Mouse (Mus musculus) CD4-positive, CD25-positive, alpha-beta regulatory T cell, adult 4 months (primary cell): ENCODE results near the gene Insyn1. TPM values are rescaled to one million over a fixed set of nuclear protein-coding genes. Genes with fewer than 3 reads are reported as not detected.

Experiments used
- ATAC-seq: one replicate; pipeline ENCODE4 v1.8.0; 2017
- polyA plus RNA-seq, 2 experiments: library from polyadenylated mRNA; unstranded; fragments of 100-300 nt; shearing (Covaris generic); gene quantifications; one replicate each; pipeline ENCODE4 v1.2.1; 2017

The Insyn1 gene
- polyA plus RNA-seq, 2 experiments from 2014 or later = not detected

DNA sequence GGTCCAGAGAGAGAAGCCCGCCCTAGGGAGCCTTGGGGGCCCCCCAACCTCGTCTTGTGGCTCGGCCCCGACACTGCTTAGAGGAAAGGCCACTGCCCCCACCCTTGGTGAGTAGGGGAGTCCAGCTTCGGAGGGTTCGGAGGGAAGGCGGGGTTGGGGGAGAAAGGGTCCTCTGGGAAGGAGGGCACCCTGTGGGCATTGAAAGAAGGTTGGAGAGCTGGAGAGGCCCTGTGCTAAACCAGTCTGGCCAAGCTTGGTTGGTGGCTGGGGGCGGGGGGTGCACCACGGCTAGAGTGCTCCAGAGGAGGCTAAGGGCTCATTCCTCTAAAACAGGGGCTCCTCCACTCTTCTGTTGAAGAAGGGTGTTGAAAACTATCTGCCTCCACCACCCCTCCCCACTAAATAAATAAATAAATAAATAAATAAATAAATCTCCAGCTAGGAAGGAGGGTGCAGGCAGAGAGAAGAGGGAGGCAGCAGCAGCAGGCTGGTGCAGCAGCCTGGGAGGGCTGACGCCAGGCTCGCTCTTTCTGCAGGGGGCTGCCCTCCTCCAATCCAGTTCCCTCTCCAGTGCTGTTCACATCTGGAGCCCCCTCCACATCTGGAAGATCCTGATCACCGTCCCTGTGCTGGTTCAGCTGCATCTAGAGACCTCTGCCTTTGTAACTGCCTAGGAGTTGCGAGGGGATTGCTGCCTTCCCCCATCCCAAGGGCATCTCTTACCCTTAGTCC, 896 bp downstream of the Insyn1 start:
- ATAC-seq = no peak

DNA sequence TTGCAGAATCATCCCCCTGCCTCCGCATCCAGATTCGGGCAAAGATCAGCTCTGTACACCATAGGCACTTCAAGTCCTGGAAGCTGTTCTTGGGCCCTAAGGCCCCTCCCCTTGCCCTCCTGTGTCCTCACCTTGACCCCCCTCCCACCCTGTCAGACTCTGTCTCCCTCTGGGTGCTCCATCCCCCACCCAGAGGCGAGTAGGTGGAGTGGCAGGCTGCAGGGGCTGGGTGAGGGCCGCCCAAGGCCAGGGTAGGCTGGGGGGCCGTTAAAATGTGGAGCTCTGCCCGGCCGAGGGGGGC, 1.4 kb downstream of the Insyn1 start:
- no peak for ATAC-seq

DNA sequence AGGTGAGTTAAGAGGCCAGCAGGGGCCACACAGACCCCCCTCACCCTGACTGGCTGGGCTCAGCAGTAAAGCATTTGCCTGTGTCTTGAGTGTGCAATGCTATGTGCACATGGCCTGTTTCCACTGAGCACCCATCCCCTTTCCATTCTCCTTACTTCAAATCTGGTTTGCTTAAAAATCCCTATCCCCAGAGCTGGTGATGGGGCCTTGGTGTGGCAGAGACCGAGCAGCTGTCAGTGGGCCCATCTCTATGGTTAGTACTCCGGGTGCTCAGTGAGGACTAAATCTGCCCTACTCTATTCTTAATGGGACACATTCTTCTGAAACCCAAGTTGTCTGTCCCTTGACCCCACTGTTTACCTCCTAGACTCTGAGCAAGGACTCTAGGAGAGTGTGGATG, 2.0 kb downstream of the Insyn1 start:
- no peak for ATAC-seq

DNA sequence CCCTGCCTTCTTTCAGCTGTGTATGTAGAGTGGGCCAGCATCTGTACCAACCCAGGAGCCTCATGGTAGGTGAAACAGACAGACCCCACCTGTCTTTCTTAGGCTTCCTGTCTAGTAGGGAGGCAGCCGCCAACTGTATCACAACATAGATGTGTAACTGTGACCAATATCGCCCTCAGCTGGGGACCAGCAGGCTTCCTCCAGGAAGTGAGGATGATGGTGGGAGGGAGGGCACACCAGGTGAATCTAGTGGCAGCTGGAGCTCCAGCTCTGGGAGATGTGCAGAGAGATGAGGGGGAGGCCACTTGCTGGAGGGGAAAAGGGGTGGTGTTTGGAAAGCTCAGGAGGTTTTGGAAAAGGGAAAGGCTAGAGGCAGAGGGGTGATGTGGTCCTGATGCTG, 6.6 kb downstream of the Insyn1 start:
- no peak for ATAC-seq

DNA sequence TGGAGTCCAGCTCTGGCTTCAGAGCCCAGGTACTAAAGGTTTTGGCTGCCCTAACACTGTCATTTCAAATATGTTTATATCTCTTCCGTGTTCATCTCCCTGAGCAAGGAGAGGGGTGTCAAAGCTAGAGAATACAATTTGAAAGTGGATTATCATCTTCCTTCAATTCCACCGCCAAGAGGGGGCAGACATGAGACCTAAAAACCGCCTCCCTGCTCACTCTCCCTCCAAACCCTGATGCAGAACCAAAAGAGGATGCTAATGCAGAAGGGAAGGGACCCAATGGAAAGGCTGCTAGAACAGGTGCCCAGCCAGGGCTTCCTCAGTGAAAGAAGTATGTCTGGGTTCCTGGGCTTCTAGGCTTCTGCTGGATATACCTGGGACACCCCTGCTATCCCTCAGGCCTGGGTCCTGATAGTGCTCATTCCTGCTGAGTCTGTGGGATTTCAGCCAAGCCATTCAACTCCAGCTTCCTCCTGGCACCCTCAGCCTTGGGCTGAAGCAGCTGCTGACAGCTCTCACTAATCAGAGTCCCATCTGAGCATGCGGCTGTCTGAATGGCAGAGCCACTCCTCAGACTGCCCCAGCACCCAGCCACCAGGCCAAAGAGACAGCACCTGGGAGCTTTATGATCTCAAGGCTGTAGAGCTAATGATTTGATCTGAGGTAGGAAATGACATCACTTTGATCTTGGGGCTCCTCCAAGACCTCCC, 8.2 kb downstream of the Insyn1 start:
- ATAC-seq = no peak

DNA sequence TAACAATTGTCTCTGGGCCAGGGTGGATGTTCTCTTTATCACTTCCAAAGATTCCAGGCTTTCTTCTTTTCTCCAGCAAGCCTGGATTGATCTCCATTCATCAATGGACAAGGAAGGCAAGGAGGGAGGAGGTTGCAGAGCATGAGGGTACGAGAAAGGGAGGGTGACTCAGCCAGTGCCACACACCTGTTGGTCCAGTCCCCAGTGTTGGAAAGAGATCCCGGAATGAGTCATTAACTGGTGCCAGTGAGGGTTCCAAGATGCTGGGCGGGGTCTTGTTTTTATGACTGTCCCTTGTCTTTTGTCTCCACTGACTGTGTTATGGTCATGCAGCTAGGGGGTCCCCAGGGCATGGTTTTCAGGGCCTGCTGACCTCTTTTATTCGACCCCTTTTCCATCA, 9.5 kb downstream of the Insyn1 start:
- ATAC-seq = no peak

DNA sequence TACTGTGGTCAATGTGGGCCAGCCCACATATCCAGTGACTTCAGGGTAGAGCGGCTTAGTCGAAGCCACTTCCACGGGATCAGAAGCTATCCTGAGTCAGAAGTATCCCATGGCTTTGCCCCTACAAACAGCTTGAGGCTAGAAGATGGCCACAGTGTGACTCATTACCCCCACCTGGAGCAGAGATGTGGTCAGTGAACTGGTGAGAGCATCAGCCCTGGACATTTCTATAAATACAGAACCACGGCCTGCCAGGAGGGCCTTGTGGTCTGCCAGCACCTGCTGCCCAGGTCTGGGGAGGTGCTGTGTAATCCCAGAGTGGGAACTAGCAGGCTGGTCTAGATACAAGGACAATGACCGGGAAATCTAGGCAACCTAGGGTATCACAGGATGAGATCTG, 12.5 kb downstream of the Insyn1 start:
- no peak for ATAC-seq

DNA sequence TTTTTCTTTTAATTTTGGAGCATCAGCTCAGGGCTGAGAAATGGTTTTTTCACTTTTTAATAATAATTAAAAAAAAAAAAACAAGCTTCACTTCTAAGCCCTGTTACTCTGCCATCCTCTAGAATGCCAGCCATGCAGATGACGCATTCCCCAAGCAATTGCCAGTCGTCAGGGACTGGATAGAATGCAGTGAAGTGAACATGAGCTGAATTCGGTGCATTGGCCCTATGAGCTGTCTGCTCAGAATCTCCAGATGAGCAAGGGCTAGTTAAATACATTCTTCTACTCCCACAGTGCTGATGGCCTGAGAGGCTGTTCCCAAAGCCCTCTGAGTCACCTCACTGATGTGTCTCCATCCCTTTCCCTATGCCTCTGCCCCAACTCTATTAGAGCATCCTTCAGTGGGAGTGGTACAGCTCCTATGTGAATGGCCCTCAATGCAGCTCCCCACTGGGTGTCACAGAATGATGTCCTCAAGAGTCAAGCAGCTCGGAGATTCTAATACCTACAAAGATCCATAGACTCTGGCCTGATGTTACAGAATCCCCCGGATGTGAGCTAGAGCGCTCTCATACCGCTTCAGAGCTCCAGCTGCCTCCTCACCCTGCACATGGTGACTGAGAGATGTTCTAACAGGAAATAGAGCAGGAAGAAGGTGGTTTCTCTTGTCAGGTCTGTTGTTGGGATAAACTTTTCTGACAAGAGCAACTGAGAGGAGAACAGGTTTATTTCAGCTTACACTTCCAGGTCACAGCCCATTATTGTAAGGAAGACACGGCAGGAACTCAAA, 19.0 kb downstream of the Insyn1 start:
- no peak for ATAC-seq

DNA sequence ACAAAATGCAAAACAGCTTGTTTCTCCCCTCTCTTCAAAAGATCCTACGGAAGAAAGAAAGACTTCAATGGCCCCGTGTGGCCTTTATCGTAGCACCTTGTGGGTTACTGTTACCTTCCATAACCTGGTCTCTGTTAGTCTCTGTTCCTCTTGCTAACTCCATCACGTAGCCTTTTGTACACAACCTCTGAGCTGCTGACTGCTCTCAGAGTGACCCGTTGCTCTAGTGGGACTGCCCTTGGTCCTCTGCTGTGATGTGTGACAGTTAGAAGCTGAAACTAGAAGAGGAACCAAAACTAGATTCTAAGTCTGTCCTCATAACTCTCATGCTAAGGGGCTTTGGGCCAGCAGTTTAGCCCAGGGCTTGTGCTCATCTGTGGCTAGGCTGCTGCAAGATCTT, 22.0 kb downstream of the Insyn1 start:
- no peak for ATAC-seq

DNA sequence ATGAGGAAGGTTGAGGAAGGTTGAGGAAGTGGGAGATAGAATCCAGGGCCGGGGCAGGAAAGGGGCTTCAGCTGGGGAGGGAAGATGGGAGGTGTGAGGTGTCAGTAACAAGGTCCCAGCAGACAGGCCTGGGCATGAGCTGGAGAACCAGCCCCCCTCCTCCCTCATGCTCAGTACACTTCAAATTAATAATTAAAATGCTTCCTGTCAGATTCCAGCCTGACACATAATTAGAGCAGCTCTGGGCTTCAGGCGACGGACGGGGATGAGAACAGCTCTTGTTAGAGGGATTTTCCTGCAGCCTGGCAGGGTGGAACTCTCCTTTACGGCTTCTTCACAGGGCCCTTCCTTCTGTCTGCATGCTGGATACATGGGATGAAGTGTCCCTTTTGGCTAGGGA, 25.3 kb downstream of the Insyn1 start:
- ATAC-seq = no peak

DNA sequence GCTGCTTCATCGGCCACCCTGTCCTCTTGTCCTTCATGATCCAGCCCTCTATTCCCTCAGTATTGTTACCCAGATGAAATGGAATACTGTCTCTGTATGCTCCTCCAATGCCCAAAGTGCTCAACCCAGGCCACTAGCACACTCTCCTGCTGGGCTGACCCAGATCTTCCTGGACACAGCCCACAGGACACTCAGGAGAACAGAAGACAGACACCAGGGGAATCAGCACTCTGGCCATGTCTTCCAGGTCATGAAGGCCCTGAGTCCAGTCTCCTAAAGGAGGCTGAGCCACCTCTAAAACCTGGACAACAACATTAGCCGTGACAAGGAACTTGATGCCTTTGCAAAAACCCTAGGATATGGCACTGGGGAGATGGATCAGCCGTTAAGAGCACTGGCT, 28.1 kb downstream of the Insyn1 start:
- ATAC-seq = no peak

DNA sequence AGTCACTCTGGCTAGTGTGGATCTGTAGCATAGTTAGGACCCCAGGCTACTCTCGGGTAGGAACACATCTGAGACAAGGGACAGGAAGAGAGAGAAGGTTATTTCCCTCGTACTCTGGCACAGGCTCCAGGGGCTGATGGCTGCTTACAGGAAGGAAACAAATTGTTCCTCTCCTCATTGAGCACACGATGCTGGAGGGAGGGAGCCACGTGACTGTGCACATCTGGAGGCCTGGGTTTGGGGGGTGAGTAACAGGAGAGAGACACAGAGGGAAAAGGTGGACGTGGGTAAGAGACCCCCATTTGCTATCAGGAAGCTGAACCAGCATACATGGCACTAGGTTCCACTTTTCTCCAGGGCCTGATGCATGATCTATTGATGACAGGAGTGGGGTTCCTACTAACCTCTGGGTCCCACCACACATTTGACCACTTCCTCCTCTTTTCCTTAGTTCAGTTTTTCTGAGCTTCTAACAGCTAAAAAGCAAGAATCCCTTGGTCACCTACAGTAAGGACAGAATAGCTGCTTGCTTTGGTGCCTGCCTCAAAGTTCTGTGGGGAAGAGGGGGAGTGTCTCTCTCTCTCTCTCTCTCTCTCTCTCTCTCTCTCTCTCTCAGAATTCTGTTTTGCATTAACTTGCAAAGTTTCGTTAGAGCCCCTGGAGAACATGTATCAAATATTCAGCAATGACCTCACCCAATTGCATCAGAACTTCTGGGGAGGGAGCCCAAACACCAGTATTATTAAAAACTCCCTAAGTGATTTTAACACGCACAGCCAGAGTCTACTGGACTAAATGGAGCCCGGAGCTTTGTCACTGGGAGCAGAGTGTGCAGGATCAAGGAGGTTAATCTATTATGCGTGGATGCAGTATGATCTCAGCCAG, 29.7 kb downstream of the Insyn1 start:
- ATAC-seq = no peak

DNA sequence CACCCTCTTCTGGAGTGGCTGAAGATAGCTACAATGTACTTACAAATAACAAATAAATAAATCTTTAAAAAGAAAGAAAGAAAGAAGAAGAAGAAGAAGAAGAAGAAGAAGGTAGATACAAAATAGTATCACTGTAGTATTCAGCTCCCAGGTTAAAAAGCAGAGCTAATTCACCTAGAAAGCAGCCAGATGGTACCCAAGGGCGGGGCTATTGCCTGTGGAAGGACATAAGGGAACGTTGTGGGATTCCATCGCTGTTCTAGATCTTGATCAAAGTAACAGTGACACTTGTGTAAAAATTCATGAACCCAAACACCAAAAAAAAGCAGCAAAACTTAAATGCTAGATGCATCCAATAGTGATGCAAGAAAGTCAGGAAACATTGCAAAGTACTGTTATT, 31.6 kb downstream of the Insyn1 start:
- ATAC-seq = no peak

DNA sequence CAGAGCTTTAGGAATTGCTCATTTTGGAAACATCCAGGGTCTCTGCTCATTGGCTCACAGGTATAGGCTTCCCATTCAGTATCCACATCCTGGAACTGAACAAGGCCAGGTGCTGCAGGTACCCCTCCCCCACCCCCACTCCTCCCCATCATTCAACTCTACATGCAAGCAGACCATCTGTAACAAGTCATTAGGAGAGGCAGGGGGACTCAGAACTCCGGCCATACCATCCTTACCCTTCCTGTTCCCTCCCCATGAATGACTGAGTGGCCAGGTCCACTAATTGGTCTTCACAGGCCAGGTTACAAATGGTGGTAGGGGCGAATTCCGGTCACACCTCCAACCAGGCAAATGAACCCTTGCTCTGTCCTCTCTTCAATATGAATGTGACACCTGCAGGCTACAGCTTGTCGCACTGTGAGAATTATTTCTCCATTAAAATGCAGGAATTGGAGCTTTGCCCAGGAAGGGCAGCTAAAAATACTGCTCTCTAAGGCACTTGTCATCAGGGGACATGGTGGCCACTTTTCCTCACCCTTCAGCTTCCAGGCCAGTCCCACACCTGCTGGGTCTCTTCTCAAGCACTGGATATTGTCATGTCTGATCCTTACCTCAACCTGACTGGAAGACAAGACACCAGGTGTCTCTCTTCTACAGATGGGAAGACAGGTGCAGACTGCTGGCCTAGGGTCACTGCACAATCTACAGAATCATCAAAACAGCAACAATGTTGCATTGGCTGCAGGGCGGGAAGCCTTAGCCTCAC, 32.6 kb downstream of the Insyn1 start:
- ATAC-seq = no peak

DNA sequence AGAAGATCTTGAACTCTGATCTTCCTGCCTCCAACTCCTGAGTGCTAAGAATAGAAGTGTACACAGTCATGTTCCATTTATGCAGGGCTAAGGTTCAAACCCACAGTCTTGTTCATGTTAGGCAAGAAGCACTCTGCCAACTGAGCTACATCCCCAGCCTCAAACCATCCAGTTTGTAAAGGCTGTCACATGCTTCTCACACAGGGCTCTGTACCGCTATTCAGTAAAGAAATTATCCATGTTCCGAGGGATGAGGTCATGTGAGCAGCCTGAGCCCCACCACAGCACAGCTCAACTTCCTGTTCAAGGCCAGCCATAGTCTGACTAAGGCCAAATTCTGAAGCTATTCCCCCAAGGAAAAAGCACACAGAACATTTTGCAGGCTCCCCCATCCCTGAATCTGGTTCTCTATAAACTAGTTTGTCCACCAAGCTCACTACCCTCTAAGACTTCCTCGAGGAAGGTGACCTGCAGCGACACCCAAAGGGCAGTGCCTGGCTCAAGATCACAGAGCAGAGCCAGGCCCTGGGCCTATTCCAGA, 33.5 kb downstream of the Insyn1 start:
- ATAC-seq = no peak

DNA sequence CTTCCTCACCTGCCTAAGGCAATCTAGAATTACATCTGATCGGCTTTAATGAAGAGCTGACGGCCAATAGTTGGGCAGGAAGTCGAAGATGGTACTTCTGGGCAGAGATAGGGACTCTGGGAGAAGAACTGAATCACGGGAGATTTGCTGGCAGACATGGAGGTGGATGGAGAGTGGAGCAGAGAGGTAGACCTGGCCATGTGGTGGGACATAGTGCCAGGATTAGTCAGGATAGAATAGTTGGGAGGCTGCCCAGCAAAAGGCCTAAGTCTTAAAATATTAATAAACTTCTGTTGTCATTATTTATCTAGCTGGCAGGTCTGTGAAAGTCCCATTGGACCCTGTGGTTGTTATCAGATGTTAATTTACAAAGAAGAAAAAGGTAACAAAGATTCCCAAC, 36.7 kb downstream of the Insyn1 start:
- ATAC-seq = no peak

DNA sequence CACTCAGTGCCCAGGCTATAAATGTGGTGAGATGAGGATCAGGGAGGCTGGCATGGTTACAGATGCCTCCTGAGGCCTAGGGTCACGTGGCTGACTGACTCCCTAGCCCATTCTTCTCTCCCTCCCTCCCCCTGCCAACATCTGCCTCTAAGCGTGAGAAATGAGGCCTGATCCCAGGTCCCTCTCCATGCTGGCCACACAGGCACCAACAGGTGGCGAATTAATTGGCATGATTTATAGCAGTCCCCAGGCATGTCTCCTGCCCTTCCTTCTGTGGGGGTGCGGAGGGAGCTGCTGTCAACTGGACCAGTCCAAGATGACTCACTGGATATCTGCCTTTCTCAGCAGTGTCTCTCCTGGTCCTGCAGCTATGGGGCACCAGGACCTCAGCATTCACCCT, 39.4 kb downstream of the Insyn1 start:
- no peak for ATAC-seq

DNA sequence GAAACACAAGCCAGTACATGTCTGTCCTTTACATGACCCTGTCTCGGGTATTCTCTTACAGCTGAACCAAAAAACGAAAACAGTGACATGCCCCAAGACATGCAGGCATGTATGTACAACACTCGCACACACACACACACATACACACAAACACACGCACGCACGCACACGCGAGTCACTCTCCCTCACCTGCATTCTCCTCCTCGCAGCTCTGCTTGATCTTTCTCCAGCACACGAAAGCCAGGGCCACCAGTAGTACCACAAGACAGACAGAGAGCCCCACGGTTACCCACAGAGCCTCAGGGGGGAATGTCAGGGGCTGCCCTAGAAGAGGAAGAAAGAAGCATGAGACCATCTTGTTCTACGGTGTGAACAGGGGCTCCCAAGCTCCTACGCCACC, 42.0 kb downstream of the Insyn1 start:
- no peak for ATAC-seq

DNA sequence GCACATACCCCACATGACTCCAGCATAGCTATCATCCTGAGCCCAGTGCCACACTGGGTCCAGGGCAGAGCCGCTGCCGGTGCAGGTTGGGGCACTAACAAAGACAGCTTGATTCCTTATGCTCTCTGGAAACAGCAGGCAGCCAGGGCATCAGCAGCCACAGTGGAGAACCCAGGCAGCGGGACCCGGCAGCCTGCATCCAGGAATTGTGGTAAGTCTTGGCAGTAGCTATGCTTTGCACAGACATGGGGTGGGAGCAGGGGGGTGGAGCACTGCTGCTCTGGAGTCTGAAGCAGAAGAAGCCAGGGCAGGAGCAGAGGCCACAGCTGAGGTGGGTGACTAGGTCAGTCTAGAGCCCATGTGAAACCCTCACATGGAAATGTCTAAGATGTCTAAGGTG, 43.8 kb downstream of the Insyn1 start:
- ATAC-seq = no peak

DNA sequence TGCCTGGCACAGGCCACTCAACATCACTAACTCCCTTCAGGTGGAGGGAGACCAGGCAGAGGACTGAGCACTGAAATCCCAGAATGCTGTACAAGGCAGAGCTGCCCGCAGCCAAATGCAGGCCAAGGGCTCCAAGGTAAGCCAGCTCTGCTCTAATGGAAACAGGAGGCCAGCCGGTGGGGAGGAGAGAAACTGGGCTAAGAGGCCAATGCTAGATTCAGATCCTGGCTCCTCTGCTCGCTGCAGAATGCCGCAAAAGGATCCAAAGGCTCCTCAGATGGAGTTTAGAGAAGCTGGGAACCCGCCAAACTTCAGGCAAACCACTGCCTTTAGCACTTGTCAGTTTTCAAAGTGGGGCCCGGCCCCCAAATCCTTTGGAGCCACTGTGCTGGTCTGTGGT, 44.9 kb downstream of the Insyn1 start:
- no peak for ATAC-seq

DNA sequence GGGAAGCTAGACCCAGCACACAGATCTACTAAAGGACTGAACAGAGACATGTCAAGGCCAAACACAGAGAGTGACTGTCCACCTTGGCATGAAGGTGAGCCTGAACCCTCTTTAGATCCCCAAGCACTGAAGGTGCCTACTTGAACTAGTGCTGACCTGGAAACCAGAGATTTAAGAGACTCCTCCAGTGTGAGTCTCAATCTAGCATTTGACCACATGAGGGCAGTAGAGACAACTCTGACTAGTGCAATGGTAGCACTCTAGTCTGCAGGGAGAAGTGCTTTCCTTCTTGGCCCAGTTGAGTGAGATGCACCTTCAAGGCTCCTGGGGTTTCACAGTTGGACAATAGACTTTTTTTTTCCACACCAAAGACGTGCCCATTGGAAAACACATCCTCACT, 46.4 kb downstream of the Insyn1 start:
- no peak for ATAC-seq
